Mouse (Mus musculus) heart, adult 2 months (tissue): ENCODE data around the gene Aqp1.

ENCODE experiments used
- CTCF ChIP-seq: fragments of 200-600 bp; IDR thresholded peaks from 2 replicates; pipeline ENCODE4 v1.8.1; 2022; ENCODE audit warnings: antibody characterized with exemption, mild to moderate bottlenecking, moderate library complexity
- EP300 ChIP-seq: fragments of 200-500 bp; IDR thresholded peaks from 2 replicates; pipeline ENCODE4 v1.6.1; 2011; ENCODE audit warnings: low read depth, low read length, control low read depth; ENCODE audit not compliant: insufficient read depth
- POLR2A ChIP-seq: fragments of 200-500 bp; IDR thresholded peaks from 2 replicates; pipeline ENCODE4 v1.6.1; 2011; ENCODE audit warnings: mild to moderate bottlenecking, low read depth, low read length, control low read depth; ENCODE audit not compliant: insufficient read depth

DNA sequence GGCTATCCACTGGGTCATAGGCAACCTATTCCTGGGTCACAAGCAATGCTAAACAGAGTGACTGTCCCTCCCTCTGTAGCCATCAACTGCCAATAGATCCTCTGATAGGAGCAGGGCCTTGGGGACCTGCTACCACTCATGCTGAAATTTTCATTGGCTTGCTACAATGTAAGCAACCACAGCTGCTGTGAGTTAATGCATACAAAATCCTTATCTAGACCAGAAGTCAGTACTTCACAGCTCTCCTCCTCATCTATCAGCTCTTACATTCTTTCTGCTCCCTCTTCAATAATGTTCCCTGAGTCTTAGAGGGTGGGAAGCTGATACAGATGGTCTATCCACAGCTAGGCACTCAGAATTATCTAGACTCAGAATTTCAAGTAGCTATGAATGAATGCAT, 30.9 kb downstream of the Aqp1 start:
- TF ChIP-seq POLR2A (no peak), CTCF (no peak), EP300 (no peak)
